In the genomic region with DNA sequence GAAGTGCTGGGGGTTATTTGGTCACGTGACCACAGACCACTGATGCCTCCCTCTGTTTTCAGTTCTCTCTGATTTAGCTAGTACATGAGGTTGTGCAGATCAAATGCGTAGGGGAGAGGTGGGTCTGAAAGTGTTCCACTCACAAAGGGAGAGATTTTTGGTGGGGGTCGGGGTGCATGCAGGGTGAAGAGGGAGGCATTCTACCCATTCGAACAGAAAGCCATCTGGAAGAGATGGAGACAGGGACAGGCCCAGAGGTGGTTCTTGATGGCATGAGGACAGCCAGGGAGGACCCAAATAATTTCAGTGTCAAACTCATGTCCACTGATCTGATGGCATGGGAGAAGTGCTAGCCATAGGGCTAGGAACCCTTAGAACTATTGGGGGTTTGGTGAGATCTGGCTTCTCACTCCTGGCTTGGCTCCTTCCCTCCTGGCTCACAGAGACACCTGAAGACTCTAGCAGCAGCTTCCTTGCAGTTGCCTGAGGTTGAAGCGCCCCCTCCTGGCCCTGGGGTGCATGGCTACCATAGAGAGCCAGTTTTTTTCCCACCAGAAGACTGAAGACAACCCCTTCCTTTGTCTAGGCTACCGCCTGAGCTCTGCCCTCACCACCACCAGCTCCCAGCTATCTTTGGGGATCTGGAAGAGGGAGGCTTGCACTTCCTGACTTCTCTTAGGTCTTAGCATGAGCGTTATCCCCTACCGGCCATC, we compare ENCODE assay signal across 8 mouse cellular contexts.
DNase-seq lines count a peak whose midpoint lies in the region; ATAC-seq lines count a peak whose summit lies in the region.

No protein-coding gene starts in this region.

- peak; percentile 29 for DNase-seq in WW6 (ENCODE audit: low read depth, low spot score)
- DNase-seq in cerebellum, postnatal 10 days = peak; percentile 90 to 93
- DNase-seq in frontal cortex, postnatal 10 days (ENCODE audit: low spot score in 2 of 2) = peak; percentile 59 to 75
- DNase-seq in layer of hippocampus, postnatal 36 days = peak; percentile 75 to 76
- DNase-seq in right cerebral cortex, postnatal 36 days (ENCODE audit: low spot score in 2 of 2) = peak; percentile 75 to 79
- peak; percentile 46 for DNase-seq in yolk sac, embryonic 10.5 days (ENCODE audit: low spot score)

- no peaks in the 10 kb centered on the region for H3K27me3 ChIP-seq in hindbrain, embryonic 15.5 days

- H3K9ac ChIP-seq in hindbrain, embryonic 15.5 days = no peak overlapping the region

- H3K4me1 ChIP-seq in hindbrain, embryonic 15.5 days (replicated peaks) = no peaks in the 10 kb centered on the region

- no peak overlapping the region for H3K27ac ChIP-seq in hindbrain, embryonic 15.5 days (replicated peaks)

- H3K4me2 ChIP-seq in hindbrain, embryonic 15.5 days = no peak overlapping the region

- H3K4me3 ChIP-seq in hindbrain, embryonic 15.5 days = no peak overlapping the region

- WGBS in hindbrain, embryonic 15.5 days = 38% methylated on average over 8 of the region's 8 CpGs

- no peaks in the 10 kb centered on the region for H3K36me3 ChIP-seq in hindbrain, embryonic 15.5 days

- no peaks in the 10 kb centered on the region for H3K9me3 ChIP-seq in hindbrain, embryonic 15.5 days

- ATAC-seq in hindbrain, embryonic 15.5 days (ENCODE audit: low FRiP score, low read depth) = peak; percentile 84
- ATAC-seq in megakaryocyte progenitor cell, adult 5-6 weeks (replicated peaks; ENCODE audit: poor library complexity) = peak; percentile 91

Comparison
In these comparisons a context has a peak if more than half of its experiments do, and no peak if none do; other contexts are left out.
1. DNase-seq: peak in every context shown above with its lines; median percentile 92 in cerebellum, postnatal 10 days; 77 in right cerebral cortex, postnatal 36 days; 76 in layer of hippocampus, postnatal 36 days; 67 in frontal cortex, postnatal 10 days; 46 in yolk sac, embryonic 10.5 days; 29 in WW6.